Mouse (Mus musculus) NIH3T3 (cell line): ENCODE results near the gene Dhcr24.

Experiments used
- DNase-seq: peaks from one replicate; pipeline ENCODE4 v3.0.0-alpha.2; 2012; ENCODE audit warnings: low read depth

Dhcr24 gene

DNA sequence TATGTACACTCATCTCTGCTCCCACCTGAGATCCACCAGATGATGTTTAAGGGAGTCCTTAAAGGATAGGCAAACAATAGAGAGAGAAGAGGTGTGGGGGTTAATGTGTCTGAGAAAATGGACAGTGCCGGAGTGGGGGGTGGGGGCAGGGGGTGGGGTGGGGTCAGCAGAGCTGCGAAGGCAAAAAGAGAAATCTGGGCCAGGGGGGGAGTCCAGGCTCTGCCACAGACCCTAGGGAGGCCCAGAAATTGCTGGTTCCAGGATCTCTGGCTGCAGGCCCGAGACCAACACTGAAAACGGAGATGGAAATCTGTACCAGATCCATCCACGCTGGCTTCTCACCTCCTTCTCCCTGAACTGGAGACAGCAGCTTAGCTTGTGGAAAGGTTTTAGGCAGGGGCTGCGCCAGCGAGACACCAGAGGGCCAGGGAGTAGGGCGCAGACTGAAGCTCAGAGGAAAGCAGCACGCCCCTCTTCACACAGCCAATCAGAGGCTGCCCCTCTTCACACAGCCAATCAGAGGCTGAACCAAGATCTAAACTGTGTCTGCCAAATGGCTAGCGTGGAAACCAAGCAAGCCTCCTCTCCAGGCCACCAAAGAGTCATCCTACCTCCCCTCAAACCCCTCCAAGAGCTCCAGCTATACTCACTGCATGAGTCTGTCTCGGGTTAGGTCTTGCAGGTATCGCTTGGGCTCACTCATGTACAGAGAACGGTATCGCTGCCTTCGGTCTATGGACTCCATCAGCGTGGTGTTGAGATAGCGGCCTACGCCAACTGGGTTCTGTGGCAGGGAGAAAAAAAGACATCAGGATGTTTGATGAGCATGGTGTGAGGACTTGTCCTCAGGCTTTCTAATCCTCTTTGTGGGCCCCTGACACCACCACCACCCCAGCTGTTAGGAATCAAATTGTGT lies 46.1 kb downstream of the Dhcr24 start:
- no peak for DNase-seq

DNA sequence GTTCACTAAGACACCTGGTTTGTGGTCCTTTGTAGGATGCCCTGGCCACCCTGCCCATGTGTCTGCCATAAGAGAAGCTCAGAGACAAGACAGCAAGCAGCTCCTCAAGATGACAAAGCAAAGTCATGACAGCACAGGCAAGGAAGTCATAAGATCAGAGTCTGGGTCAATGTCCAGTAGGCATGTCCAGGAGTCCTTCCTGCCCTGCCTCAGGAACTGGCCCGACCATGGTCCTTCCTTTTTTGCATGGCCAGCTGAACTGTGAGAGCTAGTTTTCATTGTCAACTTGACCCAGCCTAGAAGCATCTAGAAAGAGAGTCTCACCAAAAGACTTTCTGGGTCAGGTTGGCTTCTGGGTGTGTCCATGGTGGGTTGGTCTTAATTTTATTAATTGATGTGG lies 47.1 kb downstream of the Dhcr24 start:
- no peak for DNase-seq

GRCm38 (mm10) chr4:106613105-106613504 lies 52.3 kb downstream of the Dhcr24 start:
- no peak for DNase-seq

DNA sequence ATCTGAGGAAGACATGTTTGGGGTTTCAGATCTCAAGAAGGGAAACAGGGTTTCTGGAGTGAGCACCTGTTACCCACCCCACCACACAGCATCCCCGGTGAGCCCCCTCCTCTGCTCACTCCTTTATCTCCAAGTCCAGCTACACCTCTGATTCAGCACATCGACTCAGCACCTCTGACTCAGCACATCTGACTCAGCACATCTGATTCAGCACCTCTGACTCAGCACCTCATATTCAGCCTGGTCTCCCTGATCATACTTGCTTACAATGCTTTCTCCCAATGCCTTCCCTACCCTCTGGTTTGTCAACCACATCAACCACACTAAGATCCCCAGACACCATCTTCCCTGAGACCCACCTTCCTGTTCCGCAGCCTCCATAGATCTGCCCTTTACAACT lies 52.7 kb downstream of the Dhcr24 start:
- peak; percentile 83 for DNase-seq

- DNase-seq, result peak; percentile 84
Observed at GRCm38 (mm10) chr4:106614180-106614797, 53.5 kb downstream of the Dhcr24 start.

DNA sequence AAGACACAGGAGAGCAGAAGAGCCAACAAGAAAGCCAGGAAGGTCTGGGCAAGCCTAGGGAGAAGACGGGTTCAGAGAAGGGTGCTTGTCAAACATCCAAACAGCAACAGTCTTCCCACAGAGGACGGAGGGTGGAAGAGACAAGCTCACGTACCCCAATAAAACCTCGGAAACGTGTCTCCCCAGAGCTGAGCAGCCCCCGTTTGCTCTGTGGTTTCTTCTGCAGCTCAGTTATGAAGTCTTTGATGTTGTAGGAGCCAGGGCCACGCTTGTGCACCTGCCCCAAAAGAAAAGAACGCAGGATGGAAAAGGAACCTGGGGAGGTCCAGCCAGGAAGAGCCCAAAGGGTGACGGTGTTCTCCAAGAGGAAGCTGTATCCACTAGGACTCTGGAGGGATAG lies 54.0 kb downstream of the Dhcr24 start:
- DNase-seq, result no peak

DNA sequence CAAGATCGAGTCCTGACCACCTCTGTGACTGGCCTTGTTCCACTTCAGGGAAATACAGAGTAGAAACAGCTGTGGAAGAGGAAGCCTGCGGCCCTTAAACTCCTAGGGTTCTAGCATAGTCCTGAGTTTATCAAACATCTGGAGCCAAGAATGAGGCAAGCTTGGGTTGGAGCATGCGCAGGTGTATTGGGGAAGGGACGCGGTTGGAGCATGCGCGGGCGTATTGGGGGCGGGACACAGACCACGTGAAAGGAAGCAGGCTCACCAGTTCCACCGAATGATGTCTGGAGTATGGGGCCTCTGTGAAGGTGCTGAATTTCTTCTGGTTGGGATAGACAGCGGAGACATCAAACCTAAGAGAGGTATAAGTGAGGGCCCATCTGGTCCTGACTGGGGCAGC lies 54.8 kb downstream of the Dhcr24 start:
- no peak for DNase-seq

GRCm38 (mm10) chr4:106617056-106617455 lies 56.2 kb downstream of the Dhcr24 start, which contains the start of gene Lexm:
Lexm (minus strand) TSS chr4:106617241.
- peak; percentile 40 for DNase-seq

DNA sequence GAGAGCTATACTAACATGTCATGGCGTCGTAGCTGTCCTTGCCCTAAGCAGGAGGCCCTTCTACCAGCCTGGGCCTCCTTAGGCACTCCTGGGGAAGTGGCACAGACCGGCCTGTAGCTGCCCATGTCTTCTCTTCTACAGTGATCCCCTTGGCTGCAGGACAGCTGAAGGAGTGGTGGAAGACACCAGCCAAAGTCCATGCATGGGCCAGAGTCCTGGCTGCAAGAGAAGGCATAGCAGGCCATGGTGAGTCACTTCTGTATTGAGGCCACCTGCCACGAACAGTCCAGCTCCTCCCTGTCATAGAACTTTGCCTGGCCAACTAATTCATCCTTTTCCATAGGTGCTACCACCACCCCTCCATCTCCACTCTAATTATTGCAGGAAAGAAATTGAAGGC lies 58.1 kb downstream of the Dhcr24 start:
- no peak for DNase-seq

DNA sequence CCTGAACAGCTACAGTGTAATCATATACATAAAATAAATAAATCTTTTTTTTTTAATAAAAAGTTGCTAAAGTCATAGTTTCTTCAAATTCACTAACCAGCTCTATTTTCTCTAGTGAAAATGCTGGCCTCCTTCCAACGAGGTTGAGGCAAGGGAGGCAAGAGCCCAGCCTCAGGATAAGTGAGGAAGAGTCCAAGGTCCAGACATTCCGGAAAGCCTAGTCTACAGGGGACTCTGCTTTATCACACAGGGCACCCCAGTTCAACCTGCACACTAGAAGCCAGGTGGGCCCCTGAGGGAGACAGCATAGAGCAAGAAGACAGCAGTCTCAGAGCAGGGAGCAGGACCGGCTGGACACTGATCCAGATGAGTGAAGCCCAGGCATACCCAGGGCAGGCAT lies 60.6 kb downstream of the Dhcr24 start:
- DNase-seq, result no peak

GRCm38 (mm10) chr4:106622030-106622493 lies 61.2 kb downstream of the Dhcr24 start, which contains the start of gene Ttc22:
Ttc22 (plus strand) TSS chr4:106622432.
- DNase-seq, result no peak

- no peak for DNase-seq
Observed at GRCm38 (mm10) chr4:106622712-106623111, 61.9 kb downstream of the Dhcr24 start.

GRCm38 (mm10) chr4:106624271-106624670 lies 63.4 kb downstream of the Dhcr24 start:
- DNase-seq, result no peak

GRCm38 (mm10) chr4:106627809-106628208 lies 67.0 kb downstream of the Dhcr24 start:
- DNase-seq, result peak; percentile 27

GRCm38 (mm10) chr4:106628650-106629360 lies 68.0 kb downstream of the Dhcr24 start:
- no peak for DNase-seq

- DNase-seq, result peak; percentile 51
Observed at GRCm38 (mm10) chr4:106629374-106629773, 68.5 kb downstream of the Dhcr24 start.

- DNase-seq, result peak; percentile 90
Observed at GRCm38 (mm10) chr4:106630333-106631220, 69.7 kb downstream of the Dhcr24 start.

DNA sequence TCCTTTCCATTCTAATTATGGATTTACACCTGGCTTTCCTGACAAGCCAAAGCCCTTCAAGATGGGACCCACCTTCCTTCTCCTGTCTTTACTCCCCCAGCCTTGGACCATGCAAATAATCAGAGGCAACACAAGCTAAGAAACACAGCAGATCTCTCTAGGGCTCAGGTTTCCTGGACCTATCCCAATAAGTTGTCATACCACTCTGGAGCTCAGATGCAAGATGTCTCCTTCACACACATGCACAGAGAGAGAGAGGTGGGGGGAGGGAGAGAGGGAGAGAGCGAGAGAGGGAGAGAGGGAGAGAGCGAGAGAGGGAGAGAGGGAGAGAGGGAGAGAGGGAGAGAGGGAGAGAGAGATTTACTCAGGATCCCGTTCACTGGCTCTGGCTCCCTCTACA lies 71.5 kb downstream of the Dhcr24 start:
- peak; percentile 61 for DNase-seq

DNA sequence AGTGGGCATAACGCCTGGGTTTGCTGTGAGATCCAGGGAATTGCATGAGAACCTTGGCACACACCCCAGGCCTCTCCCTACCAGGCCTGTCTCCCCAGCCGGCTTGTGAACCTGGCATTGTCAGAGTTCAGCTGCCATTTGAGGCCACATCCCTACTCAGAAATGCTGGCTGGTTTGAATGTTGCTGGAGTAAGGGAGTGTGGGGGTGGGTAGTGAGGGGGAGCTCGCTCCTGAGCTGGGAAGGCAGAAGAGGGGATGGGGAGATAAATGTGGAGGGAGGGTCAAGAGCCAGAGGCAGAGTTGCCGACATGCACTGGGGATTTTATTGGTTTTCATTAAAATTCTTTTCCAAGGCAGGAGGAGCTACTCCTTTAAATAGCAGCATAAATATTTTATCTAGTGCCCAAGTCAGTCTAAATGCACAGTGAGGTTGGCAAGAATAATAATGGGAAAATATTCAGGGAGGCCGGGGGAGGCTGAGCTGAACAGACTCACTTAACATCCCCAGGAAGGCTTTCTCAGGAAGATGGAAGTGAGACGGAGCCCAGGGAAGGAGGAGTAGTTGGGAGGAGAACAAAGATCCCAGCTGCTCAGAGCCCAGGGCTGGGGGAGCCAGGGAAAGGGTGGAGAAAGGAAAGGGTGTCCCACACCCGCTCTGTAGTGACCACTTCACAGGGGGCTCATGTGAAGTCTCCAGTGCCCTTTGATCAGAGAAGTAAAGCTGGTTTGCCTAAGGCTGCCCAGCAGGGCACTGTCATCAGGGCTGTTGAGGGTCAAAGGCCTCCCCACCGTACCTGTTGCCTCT lies 72.6 kb downstream of the Dhcr24 start:
- DNase-seq, result peak; percentile 51

DNA sequence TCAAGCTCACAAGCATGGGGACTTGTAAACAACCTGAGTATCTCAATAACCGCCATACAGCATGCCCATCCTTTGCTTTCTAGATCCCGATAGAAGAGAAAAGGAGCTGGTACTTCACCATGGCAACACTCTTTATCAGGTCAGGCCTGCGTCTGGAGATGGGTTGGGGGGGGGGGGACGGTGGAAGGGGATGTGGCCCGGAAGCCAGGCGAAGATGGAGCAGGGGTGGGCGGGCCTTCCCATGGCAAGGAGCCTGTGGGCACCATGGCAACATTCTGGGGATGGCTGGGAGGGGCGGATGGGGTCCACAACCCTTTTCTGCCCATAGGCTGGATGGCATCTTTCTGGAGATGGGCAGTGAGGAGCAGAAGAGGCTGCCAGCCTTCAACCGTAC lies 73.2 kb downstream of the Dhcr24 start:
- DNase-seq, result no peak
